Mouse (Mus musculus) megakaryocyte, embryonic 14.5 days (primary cell): ENCODE results near the gene Abtb2. TPM values are rescaled to one million over a fixed set of nuclear protein-coding genes. Genes with fewer than 3 reads are reported as not detected.

Source experiments
- H3K27me3 ChIP-seq: replicated peaks from 2 replicates; pipeline ENCODE3; 2012; ENCODE audit warnings: inconsistent platforms
- H3K36me3 ChIP-seq: replicated peaks from 2 replicates; pipeline ENCODE3; 2012; ENCODE audit warnings: low read length, inconsistent platforms, mixed read lengths
- H3K4me1 ChIP-seq: 2 replicates; pipeline ENCODE4 v1.6.1; 2012; ENCODE audit warnings: inconsistent platforms
- H3K4me3 ChIP-seq: replicated peaks from 2 replicates; pipeline ENCODE3; 2012; ENCODE audit warnings: moderate library complexity, mild to moderate bottlenecking, inconsistent platforms
- H3K9me3 ChIP-seq: 2 replicates; pipeline ENCODE4 v1.6.1; 2012; ENCODE audit warnings: inconsistent platforms
- FLI1 ChIP-seq: IDR thresholded peaks from 2 replicates; pipeline ENCODE4 v1.6.1; 2012; ENCODE audit warnings: low read length, inconsistent platforms, mixed read lengths
- GATA1 ChIP-seq: IDR thresholded peaks from 3 replicates; pipeline ENCODE4 v1.6.1; 2012; ENCODE audit warnings: mixed read lengths, low read length, inconsistent platforms, borderline replicate concordance
- polyA plus RNA-seq: library from polyadenylated mRNA; stranded (reverse); fragments of >175 nt; gene quantifications from 2 replicates; pipeline ENCODE4 v1.2.3, GENCODE M21; 2012; ENCODE audit warnings: low replicate concordance; ENCODE audit not compliant: insufficient read depth

The Abtb2 gene
- polyA plus RNA-seq, 1 experiment: 0.50 TPM

- Histone ChIP-seq H3K4me3 (no peak overlapping the region), H3K36me3 (no peaks in the 10 kb centered on the region), H3K4me1 (0 out of 2 replicates have a peak, but pooled peaks cover 9% of the 10 kb centered on the region), H3K27me3 (peaks cover 64% of the 10 kb centered on the region), H3K9me3 (no peaks in the 10 kb centered on the region)
- TF ChIP-seq GATA1 (no peak), FLI1 (no peak)
These were observed 34.2 kb downstream of the Abtb2 start for GRCm38 (mm10) chr2:103600165-103600891.

GRCm38 (mm10) chr2:103601126-103601525 is 35.0 kb downstream of the Abtb2 start:
- H3K36me3 ChIP-seq: no peaks in the 10 kb centered on the region
- no peaks in the 10 kb centered on the region for H3K9me3 ChIP-seq
- H3K27me3 ChIP-seq: peaks cover 62% of the 10 kb centered on the region
- TF ChIP-seq GATA1 (no peak), FLI1 (no peak)
- no peak overlapping the region for H3K4me3 ChIP-seq
- H3K4me1 ChIP-seq: 0 out of 2 replicates have a peak, but pooled peaks cover 9% of the 10 kb centered on the region

GRCm38 (mm10) chr2:103601531-103601930 is 35.4 kb downstream of the Abtb2 start:
- Histone ChIP-seq H3K36me3 (no peaks in the 10 kb centered on the region), H3K4me1 (0 out of 2 replicates have a peak, but pooled peaks cover 12% of the 10 kb centered on the region), H3K9me3 (no peaks in the 10 kb centered on the region), H3K4me3 (no peak overlapping the region), H3K27me3 (peaks cover 59% of the 10 kb centered on the region)
- TF ChIP-seq GATA1 (no peak), FLI1 (no peak)

- H3K36me3 ChIP-seq: no peaks in the 10 kb centered on the region
- TF ChIP-seq FLI1: no peak
- no peak for TF ChIP-seq GATA1
- peaks cover 12% of the 10 kb centered on the region; the same call in 1 of the 2 replicates for H3K4me1 ChIP-seq
- H3K9me3 ChIP-seq: no peaks in the 10 kb centered on the region
- H3K27me3 ChIP-seq: peaks cover 54% of the 10 kb centered on the region
- H3K4me3 ChIP-seq: no peak overlapping the region
These were observed 37.1 kb downstream of the Abtb2 start for GRCm38 (mm10) chr2:103603209-103603608.

- Histone ChIP-seq H3K4me1 (peaks cover 12% of the 10 kb centered on the region; the same call in 1 of the 2 replicates), H3K4me3 (no peak overlapping the region), H3K36me3 (no peaks in the 10 kb centered on the region), H3K27me3 (peaks cover 57% of the 10 kb centered on the region), H3K9me3 (no peaks in the 10 kb centered on the region)
- TF ChIP-seq GATA1 (no peak), FLI1 (no peak)
These were observed 37.8 kb downstream of the Abtb2 start for GRCm38 (mm10) chr2:103603869-103604268.

GRCm38 (mm10) chr2:103605805-103606498 is 39.8 kb downstream of the Abtb2 start:
- peaks cover 12% of the 10 kb centered on the region; the same call in 1 of the 2 replicates for H3K4me1 ChIP-seq
- H3K27me3 ChIP-seq: peaks cover 48% of the 10 kb centered on the region
- no peak overlapping the region for H3K4me3 ChIP-seq
- no peaks in the 10 kb centered on the region for H3K9me3 ChIP-seq
- TF ChIP-seq FLI1 (no peak), GATA1 (no peak)
- no peaks in the 10 kb centered on the region for H3K36me3 ChIP-seq

- H3K9me3 ChIP-seq: no peaks in the 10 kb centered on the region
- peaks cover 12% of the 10 kb centered on the region; the same call in 1 of the 2 replicates for H3K4me1 ChIP-seq
- no peaks in the 10 kb centered on the region for H3K36me3 ChIP-seq
- H3K4me3 ChIP-seq: no peak overlapping the region
- H3K27me3 ChIP-seq: peaks cover 44% of the 10 kb centered on the region
- no peak for TF ChIP-seq FLI1
These were observed 41.8 kb downstream of the Abtb2 start for GRCm38 (mm10) chr2:103607926-103608325.

GRCm38 (mm10) chr2:103608947-103609346 is 42.8 kb downstream of the Abtb2 start:
- TF ChIP-seq GATA1 (no peak), FLI1 (no peak)
- Histone ChIP-seq H3K4me1 (peaks cover 10% of the 10 kb centered on the region; the same call in 1 of the 2 replicates), H3K36me3 (no peaks in the 10 kb centered on the region), H3K4me3 (no peak overlapping the region), H3K27me3 (peaks cover 36% of the 10 kb centered on the region), H3K9me3 (no peaks in the 10 kb centered on the region)

GRCm38 (mm10) chr2:103609499-103609898 is 43.4 kb downstream of the Abtb2 start:
- Histone ChIP-seq H3K4me1 (peaks cover 7% of the 10 kb centered on the region; the same call in 1 of the 2 replicates), H3K9me3 (no peaks in the 10 kb centered on the region), H3K27me3 (peaks cover 35% of the 10 kb centered on the region), H3K4me3 (no peak overlapping the region), H3K36me3 (no peaks in the 10 kb centered on the region)
- no peak for TF ChIP-seq GATA1
- no peak for TF ChIP-seq FLI1

- TF ChIP-seq FLI1 (no peak), GATA1 (no peak)
- no peaks in the 10 kb centered on the region for H3K36me3 ChIP-seq
- peaks cover 38% of the 10 kb centered on the region for H3K27me3 ChIP-seq
- H3K4me3 ChIP-seq: no peak overlapping the region
- no peaks in the 10 kb centered on the region for H3K9me3 ChIP-seq
- peaks cover 7% of the 10 kb centered on the region; the same call in 1 of the 2 replicates for H3K4me1 ChIP-seq
These were observed 44.9 kb downstream of the Abtb2 start for GRCm38 (mm10) chr2:103610831-103611535.
